Mouse (Mus musculus) mouse embryonic stem cell (cell line): ENCODE measurements around the gene Ctr9.

Experiments used
- in situ Hi-C, 2 experiments: fragments of 300-500 bp; cut with MboI; formaldehyde crosslinking; loops; 1 replicate in 1 of 2; 3 replicates in 1 of 2; pipeline ENCODE4 v1.14.3; 2019 to 2020; ENCODE audit warnings: low sequenced_read_pairs in 2 of 2, low pct_unique_long_range_greater_than_20kb in 1 of 2, mixed read lengths in 1 of 2; ENCODE audit not compliant: unreplicated experiment in 1 of 2

Gene Ctr9

GRCm38 (mm10) chr7:111028281-111029045, at the start of gene Ctr9:
Gene Ctr9 (plus strand): TSS chr7:111028951.
- in situ Hi-C loops: no loop called here

- in situ Hi-C loops: no loop called here
Measured at GRCm38 (mm10) chr7:110981036-110981435, 47.7 kb upstream of the Ctr9 start.

GRCm38 (mm10) chr7:110982053-110982705, 46.6 kb upstream of the Ctr9 start, which contains the start of gene Mrvi1:
Gene Mrvi1 (minus strand): TSS chr7:110982461.
- in situ Hi-C loops: no loop called here

DNA sequence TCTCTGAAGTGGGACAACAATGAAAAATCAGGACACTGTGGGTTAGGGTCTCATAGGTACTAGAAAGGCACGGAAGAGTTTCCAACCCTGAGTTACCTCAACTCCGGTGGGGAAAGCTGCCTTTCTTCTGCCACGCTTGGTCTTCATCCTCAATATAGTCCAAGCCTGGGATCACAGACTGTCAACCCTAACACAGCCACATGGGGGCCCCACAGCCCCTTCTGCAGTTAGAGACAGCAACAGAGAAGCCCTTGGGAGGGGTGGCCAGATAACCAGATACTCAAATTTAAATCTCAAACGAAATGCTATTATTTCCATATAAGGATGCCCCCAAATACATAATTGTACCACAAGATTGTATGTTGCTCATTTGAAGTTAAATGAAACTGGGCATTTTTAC, 46.0 kb upstream of the Ctr9 start:
- in situ Hi-C loops: no loop called here

DNA sequence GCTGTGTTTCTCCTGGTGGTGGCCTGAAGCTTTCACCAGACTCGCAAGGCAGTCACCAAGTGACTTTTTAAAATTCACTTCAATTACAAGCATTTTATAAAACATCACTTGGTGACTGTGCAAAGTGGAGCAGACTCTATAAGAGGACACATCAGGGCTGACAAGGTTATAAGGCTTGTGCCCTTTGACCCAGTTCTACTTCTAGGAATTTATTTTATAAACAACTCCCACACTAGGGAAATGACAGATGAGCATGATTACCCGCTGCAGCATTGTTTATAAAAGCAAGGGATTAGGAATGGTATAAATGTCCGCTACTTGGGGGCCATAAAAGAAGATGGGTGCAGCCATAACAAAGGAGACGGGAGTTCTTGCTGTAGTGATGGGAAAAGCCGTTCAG, 45.1 kb upstream of the Ctr9 start:
- in situ Hi-C loops: no loop called here

- in situ Hi-C loops: no loop called here
Measured at GRCm38 (mm10) chr7:110985581-110986265, 43.0 kb upstream of the Ctr9 start.

DNA sequence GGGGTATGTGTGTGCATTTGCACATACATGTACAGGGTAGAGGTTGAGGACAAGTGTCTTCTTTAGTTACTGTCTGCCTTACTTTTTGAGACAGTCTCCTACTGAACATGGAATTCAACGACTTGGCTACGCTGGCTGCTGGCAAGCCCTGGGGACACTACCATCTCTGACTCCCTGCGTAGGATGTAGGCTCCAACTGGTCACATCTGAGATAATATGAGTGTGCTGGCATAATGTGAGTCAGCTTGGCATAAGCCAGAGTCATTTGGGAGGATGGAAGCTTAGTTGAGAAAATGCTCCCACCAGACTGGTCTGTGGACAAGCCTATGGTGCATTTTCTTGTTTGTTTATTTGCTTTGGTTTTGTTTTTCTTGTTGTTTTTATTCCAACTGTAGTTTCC, 40.7 kb upstream of the Ctr9 start:
- in situ Hi-C loops: no loop called here

DNA sequence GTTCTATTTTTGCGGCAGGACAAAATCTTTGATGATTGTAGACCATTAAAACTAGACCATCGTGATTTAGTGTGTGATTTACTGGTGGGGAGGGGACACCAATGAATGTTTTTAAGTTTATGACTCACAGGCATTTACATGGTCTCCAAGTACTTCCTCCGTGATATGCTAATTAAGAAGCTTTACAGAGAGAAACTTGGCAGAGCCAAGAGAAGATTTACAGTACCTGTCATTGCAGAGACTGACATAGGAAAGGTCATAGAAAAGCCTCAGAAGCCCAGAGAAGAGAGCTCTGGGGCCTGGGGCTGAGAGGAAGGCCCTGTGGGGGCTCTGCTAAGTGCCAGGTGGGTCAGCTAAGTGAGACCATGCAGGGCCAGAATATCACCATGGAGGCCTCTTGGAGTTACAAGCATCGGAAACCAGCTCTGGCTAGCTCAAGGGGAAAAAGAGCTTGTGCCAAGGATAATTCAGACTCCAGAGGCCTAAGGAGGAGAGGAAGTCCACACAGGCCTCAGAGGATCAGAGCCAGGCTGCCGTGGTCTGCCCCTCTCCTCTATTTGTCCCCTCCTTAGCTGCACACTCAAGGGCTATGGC, 39.4 kb upstream of the Ctr9 start:
- in situ Hi-C loops: no loop called here

- in situ Hi-C loops: no loop called here
Measured at GRCm38 (mm10) chr7:110990356-110991220, 38.2 kb upstream of the Ctr9 start.

DNA sequence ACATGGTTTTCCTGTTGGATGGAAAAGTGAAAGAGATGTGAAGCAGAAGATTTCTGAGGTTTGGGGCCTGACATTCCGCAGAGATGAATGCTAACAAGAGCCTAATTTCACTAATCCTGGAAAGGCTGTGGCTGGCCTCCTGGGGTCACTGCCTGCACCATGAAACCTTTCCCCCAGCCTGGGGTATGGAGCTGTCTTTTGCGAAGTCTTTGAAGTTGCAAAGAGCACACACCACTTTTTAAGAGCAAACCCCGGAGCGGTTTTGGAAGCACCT, 37.6 kb upstream of the Ctr9 start:
- in situ Hi-C loops: no loop called here

- in situ Hi-C loops: no loop called here
Measured at GRCm38 (mm10) chr7:110998887-110999827, 29.6 kb upstream of the Ctr9 start.

DNA sequence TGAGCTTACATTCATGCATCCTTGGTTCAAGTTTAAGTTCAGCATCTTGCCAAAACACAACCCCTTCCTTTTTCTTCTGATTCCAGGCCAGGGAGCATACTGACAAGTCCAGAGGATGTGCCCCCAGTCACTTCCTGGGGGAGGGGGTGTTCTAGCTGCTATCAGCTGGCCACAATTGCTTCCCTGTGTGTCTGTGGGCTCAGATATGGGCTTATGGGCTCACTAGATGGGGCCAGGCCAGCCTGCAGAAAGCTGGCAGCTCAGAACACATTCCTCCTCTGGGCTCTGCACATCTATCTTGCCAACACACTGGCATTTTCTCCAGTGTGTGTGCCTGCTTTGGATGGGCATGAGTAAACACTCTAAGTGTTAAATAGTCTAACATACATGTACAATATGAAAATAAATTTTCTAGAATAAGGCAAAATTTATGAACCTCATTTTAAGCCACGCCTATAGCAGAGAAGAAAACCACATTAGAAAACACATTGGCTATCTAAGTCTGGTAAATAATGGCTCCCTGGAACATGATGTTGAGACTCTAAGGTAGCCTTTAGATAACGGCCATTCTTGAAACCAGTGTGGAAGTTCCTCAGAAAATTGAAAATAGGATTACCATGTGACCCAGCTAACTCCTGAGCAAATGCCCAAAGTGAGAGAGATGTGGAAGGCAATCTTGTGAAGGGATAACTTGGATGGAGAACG, 24.5 kb upstream of the Ctr9 start:
- in situ Hi-C loops: no loop called here

- in situ Hi-C loops: loop anchor here in 1 of 2 experiments (10.0 kb wide), 1 partner anchor 199 kb away; no protein-coding TSS in a partner anchor
Measured at GRCm38 (mm10) chr7:111014039-111014605, 14.6 kb upstream of the Ctr9 start.

- in situ Hi-C loops: loop anchor here in 1 of 2 experiments (10.0 kb wide), 1 partner anchor 200 kb away; no protein-coding TSS in a partner anchor
Measured at GRCm38 (mm10) chr7:111014893-111015292, 13.9 kb upstream of the Ctr9 start.

DNA sequence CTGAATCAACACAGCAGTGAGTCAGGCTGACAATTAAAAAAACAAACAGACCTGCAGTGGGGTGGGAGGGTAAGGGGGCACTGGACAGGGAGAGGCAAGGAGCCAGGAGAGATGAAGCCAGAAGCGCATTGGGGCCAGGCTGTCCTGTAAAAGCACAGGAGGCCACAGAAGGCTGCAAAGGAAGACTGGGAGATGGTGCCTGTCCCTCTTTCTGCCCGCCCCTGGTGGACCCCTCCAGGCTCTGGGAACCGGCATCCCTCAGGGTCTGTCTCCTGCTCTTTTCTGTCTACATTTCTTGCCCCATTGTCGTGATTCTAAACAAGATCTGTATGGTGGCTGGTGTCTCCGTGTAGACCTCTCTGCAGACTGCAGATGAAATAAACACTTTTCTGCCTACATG, 13.0 kb upstream of the Ctr9 start:
- in situ Hi-C loops: loop anchor here in 1 of 2 experiments (10.0 kb wide), 1 partner anchor 201 kb away; no protein-coding TSS in a partner anchor

- in situ Hi-C loops: loop anchor here in 1 of 2 experiments (10.0 kb wide), 1 partner anchor 202 kb away; no protein-coding TSS in a partner anchor
Measured at GRCm38 (mm10) chr7:111016921-111017320, 11.8 kb upstream of the Ctr9 start.
